Mouse (Mus musculus) lung, embryonic 16.5 days (tissue): ENCODE results near the gene Fbxo6. TPM values are rescaled to one million over a fixed set of nuclear protein-coding genes. Genes with fewer than 3 reads are reported as not detected.
"Not testable (repeated sequence)": the region's sequence is repeated elsewhere in the genome, so short reads cannot be mapped to it uniquely, and the experiment has no call there.

Experiments used
- ATAC-seq: fragments of 200-750 bp; cut with Nextera tagmentation; 2 replicates; pipeline ENCODE4 v1.8.0; 2017; ENCODE audit warnings: low read depth, mild to moderate bottlenecking, moderate library complexity
- H3K27ac ChIP-seq: fragments of 300-500 bp; sonication (generic); 2 replicates; pipeline ENCODE4 v1.5.1; 2014; ENCODE audit warnings: mild to moderate bottlenecking, control low read depth, low read length
- H3K27me3 ChIP-seq: fragments of 300-500 bp; sonication (generic); 2 replicates; pipeline ENCODE4 v1.6.1; 2014; ENCODE audit warnings: low read depth, low read length, mixed read lengths; ENCODE audit not compliant: control insufficient read depth, insufficient read depth
- H3K36me3 ChIP-seq: fragments of 300-500 bp; sonication (generic); 2 replicates; pipeline ENCODE4 v1.6.1; 2014; ENCODE audit warnings: low read length; ENCODE audit not compliant: control insufficient read depth, insufficient read depth
- H3K4me1 ChIP-seq: fragments of 300-500 bp; sonication (generic); replicated peaks from 2 replicates; pipeline ENCODE4 v1.6.1; 2014; ENCODE audit warnings: low read length, mixed read lengths; ENCODE audit not compliant: control insufficient read depth, insufficient read depth
- H3K4me2 ChIP-seq: fragments of 300-500 bp; sonication (generic); 2 replicates; pipeline ENCODE4 v1.6.1; 2014; ENCODE audit warnings: low read depth, low read length, control low read depth
- H3K4me3 ChIP-seq: fragments of 300-500 bp; sonication (generic); 2 replicates; pipeline ENCODE4 v1.5.1; 2014; ENCODE audit warnings: mild to moderate bottlenecking, low read length, control low read depth
- H3K9ac ChIP-seq: fragments of 300-500 bp; sonication (generic); 2 replicates; pipeline ENCODE4 v1.6.1; 2014; ENCODE audit warnings: low read length, control low read depth
- H3K9me3 ChIP-seq: fragments of 300-500 bp; sonication (generic); 2 replicates; pipeline ENCODE4 v1.6.1; 2016; ENCODE audit warnings: low read length; ENCODE audit not compliant: control insufficient read depth
- WGBS: fragments of 180-500 bp; shearing (Covaris S2); extraction: QIAGEN DNeasy Blood & Tissue Kit; methylation state at CpG from one replicate; pipeline ENCODE4 v1.1.7; 2014; 5-methylcytosine and 5-hydroxymethylcytosine counted together
- polyA plus RNA-seq: library from polyadenylated mRNA; unstranded; fragments of >200 nt; fragmentation: Nextera tagmentation; extraction: Ambion mirVana; gene quantifications from 2 replicates; pipeline ENCODE4 v1.2.1, GENCODE M21; 2015

Fbxo6 gene
- polyA plus RNA-seq, 1 experiment from 2014 or later, result 13.7 TPM

DNA sequence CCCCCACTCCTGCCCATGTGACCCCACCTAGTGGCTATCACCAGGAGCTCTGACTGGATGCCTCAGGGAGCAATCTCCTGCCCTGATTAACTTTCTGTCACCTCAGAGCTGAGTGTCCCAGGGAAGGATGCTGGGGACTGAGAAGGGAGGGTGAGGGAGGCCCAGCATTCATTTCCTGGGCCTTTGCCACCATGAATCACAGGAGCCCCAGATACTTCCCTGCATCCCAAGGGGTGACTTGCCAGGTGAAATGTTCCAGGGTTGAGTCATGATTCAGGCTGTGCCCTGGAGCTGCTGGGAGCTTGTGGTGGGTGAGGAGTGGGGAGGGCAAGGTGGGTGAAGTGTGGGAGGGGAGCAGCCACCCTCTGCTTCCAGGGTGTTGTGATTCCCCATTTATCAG is 25.8 kb upstream of the Fbxo6 start:
- ATAC-seq, result no peak
- Histone ChIP-seq H3K4me2 (no peak overlapping the region), H3K4me1 (no peaks in the 10 kb centered on the region), H3K9me3 (no peaks in the 10 kb centered on the region), H3K36me3 (no peaks in the 10 kb centered on the region), H3K27me3 (peaks cover 32% of the 10 kb centered on the region), H3K4me3 (no peak overlapping the region), H3K9ac (no peak overlapping the region), H3K27ac (no peak overlapping the region)

DNA sequence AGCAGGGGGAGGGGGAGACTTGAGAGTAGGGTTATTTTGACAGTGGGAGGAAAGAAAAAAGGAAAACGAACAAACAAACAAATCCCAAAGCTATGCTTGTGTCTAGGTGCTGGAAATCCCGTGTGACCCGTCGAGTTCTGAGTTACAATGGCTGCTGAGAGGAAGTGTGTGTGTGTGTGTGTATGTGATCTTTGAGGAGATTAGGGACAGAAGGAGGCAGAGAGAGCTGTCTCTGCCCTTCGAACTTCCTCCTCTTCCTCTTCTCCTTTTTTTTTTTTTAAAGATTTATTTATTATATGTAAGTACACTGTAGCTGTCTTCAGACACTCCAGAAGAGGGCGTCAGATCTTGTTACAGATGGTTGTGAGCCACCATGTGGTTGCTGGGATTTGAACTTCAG is 24.7 kb upstream of the Fbxo6 start:
- WGBS, result 58% methylated on average over 5 of the region's 6 CpGs
- ATAC-seq, H3K4me2 ChIP-seq, H3K9me3 ChIP-seq, H3K27ac ChIP-seq, H3K4me1 ChIP-seq, H3K4me3 ChIP-seq, H3K36me3 ChIP-seq, H3K9ac ChIP-seq: not testable (repeated sequence)
- H3K27me3 ChIP-seq, result peaks cover 42% of the 10 kb centered on the region

DNA sequence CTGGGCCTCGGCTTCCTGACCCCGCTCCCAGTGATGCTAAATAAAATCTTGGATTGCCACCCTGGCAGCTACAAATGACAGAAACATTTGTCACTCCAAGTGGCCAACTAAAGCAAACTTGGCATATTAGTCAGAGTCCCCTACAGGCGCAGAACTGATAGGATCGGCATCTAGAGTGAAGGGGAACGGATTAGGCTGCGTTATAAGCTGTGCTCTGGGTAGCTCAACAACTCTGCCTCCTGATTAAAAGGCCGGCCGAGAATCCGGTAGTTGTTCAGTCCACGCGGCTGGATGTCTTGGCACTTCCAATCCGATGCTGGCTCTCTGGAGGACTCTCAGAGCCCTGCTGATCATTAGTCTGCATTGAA is 22.5 kb upstream of the Fbxo6 start:
- 17% methylated on average over 12 of the region's 12 CpGs for WGBS
- Histone ChIP-seq H3K4me2 (no peak overlapping the region), H3K36me3 (no peaks in the 10 kb centered on the region), H3K27me3 (peaks cover 54% of the 10 kb centered on the region), H3K4me3 (no peak overlapping the region), H3K4me1 (no peaks in the 10 kb centered on the region), H3K9me3 (no peaks in the 10 kb centered on the region), H3K27ac (no peak overlapping the region), H3K9ac (no peak overlapping the region)
- ATAC-seq, result no peak

DNA sequence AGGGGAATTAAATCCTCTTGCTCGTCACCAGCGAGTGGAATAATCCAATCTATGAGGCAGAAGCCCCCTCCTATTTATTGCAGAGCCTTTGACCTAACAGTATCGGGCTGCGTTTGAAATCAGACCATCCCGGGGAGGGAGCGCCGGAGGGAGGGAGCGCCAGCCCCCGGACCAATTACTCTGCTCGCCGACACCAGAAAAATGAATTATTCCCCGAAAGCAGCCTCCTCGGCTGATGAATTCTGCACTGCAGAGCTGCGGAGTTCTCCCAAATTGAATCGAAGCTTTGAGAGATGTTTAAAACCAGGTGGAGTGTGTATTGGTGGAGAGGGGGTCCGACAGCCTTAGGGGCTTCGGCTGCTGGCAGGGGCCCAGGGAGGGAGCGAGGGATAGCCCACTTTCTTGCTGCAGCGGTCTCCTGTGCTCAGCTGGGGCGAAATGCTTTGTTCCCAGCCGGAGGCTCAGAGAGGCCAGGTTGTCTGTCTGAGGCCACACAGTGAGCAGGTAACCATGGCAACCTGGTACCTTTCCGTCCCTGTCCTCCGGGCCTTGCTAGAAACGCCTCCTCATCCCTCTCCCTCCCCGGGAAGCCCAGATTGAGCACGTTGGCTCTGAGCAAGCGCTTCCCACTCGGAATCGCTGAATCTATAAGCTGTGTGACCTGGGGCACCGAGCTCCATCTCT is 22.0 kb upstream of the Fbxo6 start:
- no peak overlapping the region for H3K4me3 ChIP-seq
- ATAC-seq, result no peak

DNA sequence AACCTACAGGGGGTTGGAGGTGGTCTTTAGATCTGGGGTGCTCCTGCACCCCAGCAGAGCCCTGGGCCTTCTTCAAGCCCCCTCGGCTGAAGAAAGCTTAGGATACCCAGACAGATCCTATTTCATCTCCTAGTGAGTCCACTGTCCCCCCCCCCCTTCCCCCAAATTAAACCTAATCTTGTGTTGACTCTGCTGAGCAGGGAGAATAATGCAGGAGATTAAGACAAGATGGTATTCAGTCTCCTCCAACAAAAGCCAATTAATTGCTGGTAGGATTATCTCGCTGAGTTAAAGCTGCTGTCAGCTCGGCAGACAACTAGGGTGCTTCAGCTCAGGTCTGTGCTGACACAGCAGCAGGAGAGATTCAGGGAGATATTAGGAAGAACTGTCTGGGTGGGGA is 19.3 kb upstream of the Fbxo6 start:
- 32% methylated on average over 3 of the region's 3 CpGs for WGBS
- peaks cover 65% of the 10 kb centered on the region for H3K27me3 ChIP-seq
- H3K36me3 ChIP-seq, result no peaks in the 10 kb centered on the region

More for the DNA sequence above, 22.0 kb upstream of the Fbxo6 start:
- H3K9me3 ChIP-seq, result no peaks in the 10 kb centered on the region
- no peak overlapping the region for H3K9ac ChIP-seq
- no peaks in the 10 kb centered on the region for H3K4me1 ChIP-seq
- WGBS, result 2% methylated on average over 30 of the region's 30 CpGs
- no peaks in the 10 kb centered on the region for H3K36me3 ChIP-seq
- no peak overlapping the region for H3K4me2 ChIP-seq
- peaks cover 55% of the 10 kb centered on the region for H3K27me3 ChIP-seq
- H3K27ac ChIP-seq, result no peak overlapping the region

DNA sequence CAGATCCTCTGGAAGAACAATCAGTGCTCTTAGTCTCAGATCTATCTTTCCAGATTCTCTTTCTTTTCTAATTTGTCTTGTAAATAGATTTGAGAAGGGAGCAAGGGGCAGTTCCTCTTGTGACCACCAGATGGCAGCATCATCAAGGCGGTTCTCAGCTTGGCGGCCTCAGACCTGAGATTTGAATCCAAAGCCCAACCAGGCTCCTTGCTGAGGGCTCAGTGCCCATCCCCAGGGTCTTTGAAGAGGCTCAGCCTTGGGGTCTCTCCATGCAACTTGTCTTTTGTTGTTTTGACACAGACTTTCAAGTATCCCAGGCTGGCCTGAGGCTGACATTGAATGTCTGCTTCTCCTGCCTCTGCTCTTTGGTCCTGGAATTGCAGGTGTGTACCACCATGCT is 18.9 kb upstream of the Fbxo6 start:
- no peaks in the 10 kb centered on the region for H3K36me3 ChIP-seq
- 2% methylated on average over 2 of the region's 2 CpGs for WGBS
- no peak overlapping the region for H3K27ac ChIP-seq
- no peak overlapping the region for H3K4me3 ChIP-seq
- H3K9ac ChIP-seq, result no peak overlapping the region
- peaks cover 5% of the 10 kb centered on the region; the same call in 1 of the 2 replicates for H3K4me1 ChIP-seq
- no peaks in the 10 kb centered on the region for H3K9me3 ChIP-seq
- H3K27me3 ChIP-seq, result peaks cover 68% of the 10 kb centered on the region
- H3K4me2 ChIP-seq, result no peak overlapping the region
- no peak for ATAC-seq

More for the DNA sequence above, 19.3 kb upstream of the Fbxo6 start:
- Histone ChIP-seq H3K4me2 (no peak overlapping the region), H3K4me3 (no peak overlapping the region), H3K27ac (no peak overlapping the region), H3K9me3 (no peaks in the 10 kb centered on the region), H3K9ac (no peak overlapping the region), H3K4me1 (peaks cover 5% of the 10 kb centered on the region; the same call in 1 of the 2 replicates)
- no peak for ATAC-seq

DNA sequence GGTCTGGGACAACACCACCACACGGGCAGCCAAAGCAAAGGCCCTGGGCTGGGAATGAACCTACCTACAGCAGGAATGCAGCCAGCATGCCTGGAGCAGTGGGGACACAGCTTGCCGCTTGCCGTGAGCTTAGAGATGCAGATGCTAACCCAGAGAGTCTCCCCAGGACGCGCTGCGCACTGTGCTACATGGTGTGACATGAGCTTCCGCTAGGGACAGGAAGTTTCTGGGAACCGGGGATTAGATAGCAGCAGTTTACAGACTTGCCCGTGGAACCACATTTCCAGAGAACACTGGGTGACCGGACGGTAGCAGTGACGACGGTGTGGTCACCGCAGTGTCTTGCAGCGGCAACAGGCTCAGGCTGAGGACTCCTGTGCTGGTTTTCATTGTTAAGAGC is 17.6 kb upstream of the Fbxo6 start:
- WGBS, result 21% methylated on average over 15 of the region's 15 CpGs
- H3K9ac ChIP-seq, result no peak overlapping the region
- H3K9me3 ChIP-seq, result no peaks in the 10 kb centered on the region
- no peak overlapping the region for H3K27ac ChIP-seq
- ATAC-seq, result no peak
- no peak overlapping the region for H3K4me3 ChIP-seq
- H3K4me2 ChIP-seq, result no peak overlapping the region
- H3K36me3 ChIP-seq, result no peaks in the 10 kb centered on the region
- H3K27me3 ChIP-seq, result peaks cover 68% of the 10 kb centered on the region
- peaks cover 5% of the 10 kb centered on the region; the same call in 1 of the 2 replicates for H3K4me1 ChIP-seq

DNA sequence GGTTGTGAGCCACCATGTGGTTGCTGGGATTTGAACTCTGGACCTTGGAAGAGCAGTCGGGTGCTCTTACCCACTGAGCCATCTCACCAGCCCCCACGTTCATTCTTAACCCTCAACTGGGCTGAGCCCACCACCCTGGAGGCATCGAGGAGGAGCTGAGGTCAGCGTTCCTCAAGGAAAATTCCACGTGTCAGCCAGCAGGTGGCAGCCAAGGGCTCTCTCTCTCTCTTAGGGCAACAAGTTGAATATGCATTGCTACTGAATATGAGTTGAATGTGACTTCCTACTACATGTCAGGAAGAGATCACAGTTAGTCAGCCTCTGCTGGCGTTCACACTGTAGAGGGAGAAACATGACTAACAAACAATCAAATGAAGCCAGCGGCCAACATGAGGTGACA is 16.3 kb upstream of the Fbxo6 start:
- peaks cover 7% of the 10 kb centered on the region; the same call in 1 of the 2 replicates for H3K4me1 ChIP-seq
- no peak overlapping the region for H3K4me2 ChIP-seq
- WGBS, result 26% methylated on average over 7 of the region's 7 CpGs
- no peak overlapping the region for H3K9ac ChIP-seq
- no peak for ATAC-seq
- H3K9me3 ChIP-seq, result no peaks in the 10 kb centered on the region
- peaks cover 66% of the 10 kb centered on the region for H3K27me3 ChIP-seq
- no peak overlapping the region for H3K4me3 ChIP-seq
- H3K27ac ChIP-seq, result no peak overlapping the region
- H3K36me3 ChIP-seq, result no peaks in the 10 kb centered on the region

DNA sequence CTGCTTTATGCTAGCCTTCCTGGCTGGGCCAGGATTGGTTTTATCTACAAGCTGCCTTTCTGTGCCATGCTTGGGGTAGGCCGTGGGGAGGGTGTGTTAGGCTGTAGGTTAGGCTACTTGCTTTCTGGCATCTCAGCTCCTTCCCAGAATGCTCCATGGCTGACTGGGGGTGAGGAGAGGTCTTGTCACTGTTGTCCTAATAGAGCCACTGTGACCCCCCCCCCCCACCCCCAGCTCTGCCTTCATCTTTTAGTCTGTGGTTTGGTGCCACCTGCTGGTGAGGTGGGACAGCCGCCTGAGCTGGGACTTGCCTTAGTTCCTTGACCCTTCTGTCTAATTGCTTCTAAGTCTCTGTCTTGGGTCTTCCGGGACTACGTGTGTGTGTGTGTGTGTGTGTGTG is 15.0 kb upstream of the Fbxo6 start:
- Histone ChIP-seq H3K9me3 (no peaks in the 10 kb centered on the region), H3K4me1 (peaks cover 7% of the 10 kb centered on the region; the same call in 1 of the 2 replicates), H3K4me2 (0 out of 2 replicates have a peak overlapping the region, but pooled peaks have one; percentile 6), H3K36me3 (no peaks in the 10 kb centered on the region), H3K4me3 (no peak overlapping the region), H3K9ac (no peak overlapping the region), H3K27me3 (peaks cover 66% of the 10 kb centered on the region), H3K27ac (no peak overlapping the region)
- ATAC-seq, result no peak
- WGBS, result 18% methylated on average over 4 of the region's 4 CpGs
